Mouse (Mus musculus) CD4-positive, CD25-positive, alpha-beta regulatory T cell (primary cell): ENCODE results near the gene Clec4a1. TPM values are rescaled to one million over a fixed set of nuclear protein-coding genes. Genes with fewer than 3 reads are reported as not detected.

Experiments used
- polyA plus RNA-seq: library from polyadenylated mRNA; unstranded; fragments of 100-300 nt; shearing (Covaris generic); gene quantifications from one replicate; pipeline ENCODE4 v1.2.1, GENCODE M21; 2017

The Clec4a1 gene
- not detected for polyA plus RNA-seq

DNA sequence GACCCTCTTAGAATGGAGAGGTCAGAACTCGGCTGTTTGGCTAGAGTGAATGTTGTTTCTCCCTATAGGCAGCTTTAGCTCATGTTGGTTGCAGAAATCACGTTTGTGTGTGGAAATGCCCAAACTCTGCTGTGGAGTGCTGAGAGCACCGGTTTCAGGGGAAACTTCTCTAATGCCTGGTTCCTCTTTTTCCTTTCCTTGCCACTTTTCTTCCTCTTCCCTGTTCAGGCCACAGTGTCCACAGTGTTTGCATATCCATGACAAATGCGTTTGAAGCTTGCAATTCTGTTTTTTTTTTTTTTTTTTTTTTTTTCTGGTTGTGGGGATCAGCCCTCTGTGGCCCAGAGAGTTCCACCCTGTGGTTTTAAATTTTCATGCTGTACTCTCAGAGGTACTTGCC lies at the start of gene Clec4a1:
Clec4a1 (plus strand) TSS at position 398 of the 400 bp plus-strand sequence.

GRCm38 (mm10) chr6:122873871-122874719 lies 47.6 kb upstream of the Clec4a1 start, which contains the start of gene Necap1:
Necap1 (plus strand) TSS chr6:122874474.

DNA sequence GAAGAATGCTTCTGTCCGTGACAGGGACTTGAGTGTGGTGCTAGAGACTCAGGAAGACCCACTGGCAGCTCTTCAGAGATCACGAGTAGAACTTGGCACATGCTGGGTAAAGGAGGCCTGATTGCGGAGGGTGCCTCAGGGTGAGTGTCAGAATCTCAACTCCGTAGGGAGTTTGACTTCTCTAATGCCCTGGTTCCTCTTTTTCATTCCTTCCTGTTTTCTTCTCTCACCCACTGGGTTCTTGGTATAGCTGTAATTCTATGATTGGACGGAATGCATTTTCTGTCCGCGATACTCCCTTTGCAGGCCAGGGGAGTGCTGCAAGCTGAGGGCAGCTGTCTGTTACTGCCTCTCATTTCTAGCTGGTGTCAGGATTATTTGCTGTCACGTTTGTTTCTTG lies 30.8 kb downstream of the Clec4a1 start, which contains the start of gene Clec4a3:
Clec4a3 (plus strand) TSS at position 115 of the 400 bp plus-strand sequence.

Other genes with a start within 250 kb of the Clec4a1 start
- not detected for gene Nanog, start 214.4 kb upstream of the Clec4a1 start, polyA plus RNA-seq
- gene Slc2a3, start 120.2 kb upstream of the Clec4a1 start, polyA plus RNA-seq, result 95.4 TPM
- gene Foxj2, start 101.9 kb upstream of the Clec4a1 start, polyA plus RNA-seq, result 35.0 TPM
- 0.11 TPM for gene C3ar1, start 65.7 kb upstream of the Clec4a1 start, polyA plus RNA-seq
- 34.9 TPM for gene Necap1, start 47.4 kb upstream of the Clec4a1 start, polyA plus RNA-seq
- gene Clec4a3, start 30.7 kb downstream of the Clec4a1 start, polyA plus RNA-seq, result 0.20 TPM
- gene Clec4a4, start 68.5 kb downstream of the Clec4a1 start, polyA plus RNA-seq, result 0.31 TPM
- 0.32 TPM for gene Clec4b1, start 128.1 kb downstream of the Clec4a1 start, polyA plus RNA-seq
- gene Clec4a2, start 184.6 kb downstream of the Clec4a1 start, polyA plus RNA-seq, result 0.32 TPM